ENCODE assay signal across 11 mouse cellular contexts in genomic region chr2:157536476-157537081, GRCm38 (mm10). TPM values are rescaled to one million over a fixed set of nuclear protein-coding genes. Genes with fewer than 3 reads are reported as not detected.
A peak's percentile ranks its signal among the peaks of the same experiment; 100 is the strongest.
DNase-seq lines count a peak whose midpoint lies in the region; ATAC-seq lines count a peak whose summit lies in the region.
"Had no signal": no experiment of that assay in that cellular context is flagged by ENCODE, and none has a peak within 500 bp of the region (broad histone marks: within the 10 kb centered on the region; RNA-seq: fewer than 3 reads in every experiment).

No protein-coding gene starts in this region.

- no peak for DNase-seq in lung, postnatal 10 days
- DNase-seq in limb, embryonic 10.5 days (ENCODE audit: low spot score), result peak; percentile 72
- peak; percentile 53 for DNase-seq in retina, embryonic 14.5 days (ENCODE audit: low spot score)
- DNase-seq in frontal cortex, postnatal 36 days (ENCODE audit: low spot score in 2 of 2), result no peak
- no peak for DNase-seq in kidney, adult 11 months
- DNase-seq: gastrocnemius, postnatal 10 days; layer of hippocampus, adult 9-11 months had no signal

- H3K4me1 ChIP-seq in lung, embryonic 15.5 days, result peaks cover 35% of the 10 kb centered on the region
- H3K4me1 ChIP-seq in forebrain, embryonic 13.5 days, result peaks cover 58% of the 10 kb centered on the region
- H3K4me1 ChIP-seq in limb, embryonic 10.5 days, result peaks cover 95% of the 10 kb centered on the region

- no peak overlapping the region for H3K9ac ChIP-seq in lung, embryonic 15.5 days
- H3K9ac ChIP-seq in forebrain, embryonic 13.5 days, result no peak overlapping the region
- H3K9ac ChIP-seq: heart, embryonic 15.5 days had no signal

- H3K9me3 ChIP-seq in lung, embryonic 15.5 days, result no peaks in the 10 kb centered on the region
- no peaks in the 10 kb centered on the region for H3K9me3 ChIP-seq in forebrain, embryonic 13.5 days (replicated peaks)
- no peaks in the 10 kb centered on the region for H3K9me3 ChIP-seq in limb, embryonic 10.5 days (replicated peaks)
- H3K9me3 ChIP-seq: heart, embryonic 15.5 days had no signal

- no peak overlapping the region for H3K4me2 ChIP-seq in lung, embryonic 15.5 days
- H3K4me2 ChIP-seq in forebrain, embryonic 13.5 days, result no peak overlapping the region
- H3K4me2 ChIP-seq: heart, embryonic 15.5 days had no signal

- no peak for ATAC-seq in lung, embryonic 15.5 days (ENCODE audit: borderline replicate concordance, extremely low read depth, low FRiP score, low TSS enrichment)
- no peak for ATAC-seq in forebrain, embryonic 13.5 days
- ATAC-seq: intestine, postnatal 0 days had no signal

- no peaks in the 10 kb centered on the region for H3K27me3 ChIP-seq in lung, embryonic 15.5 days
- peaks cover 22% of the 10 kb centered on the region for H3K27me3 ChIP-seq in forebrain, embryonic 13.5 days
- no peaks in the 10 kb centered on the region for H3K27me3 ChIP-seq in limb, embryonic 10.5 days (ENCODE audit: low read depth, poor library complexity, severe bottlenecking)

- WGBS in lung, embryonic 15.5 days, result 43% methylated on average over 7 of the region's 7 CpGs
- WGBS in forebrain, embryonic 13.5 days, result 46% methylated on average over 7 of the region's 7 CpGs
- WGBS in limb, embryonic 10.5 days, result 32% methylated on average over 7 of the region's 7 CpGs

- no peak overlapping the region for H3K4me3 ChIP-seq in lung, embryonic 15.5 days
- H3K4me3 ChIP-seq in forebrain, embryonic 13.5 days, result no peak overlapping the region
- H3K4me3 ChIP-seq in limb, embryonic 10.5 days, result 0 out of 2 replicates have a peak overlapping the region, but pooled peaks have one; percentile 11
- H3K4me3 ChIP-seq: heart, embryonic 15.5 days had no signal

- no peaks in the 10 kb centered on the region for H3K36me3 ChIP-seq in lung, embryonic 15.5 days
- no peaks in the 10 kb centered on the region for H3K36me3 ChIP-seq in forebrain, embryonic 13.5 days (ENCODE audit: poor library complexity, severe bottlenecking)
- H3K36me3 ChIP-seq in limb, embryonic 10.5 days, result peaks cover 2% of the 10 kb centered on the region; the same call in 1 of the 2 replicates
- H3K36me3 ChIP-seq: heart, embryonic 15.5 days had no signal

- peak overlapping the region; percentile 51 for H3K27ac ChIP-seq in lung, embryonic 15.5 days
- peak overlapping the region; percentile 80 for H3K27ac ChIP-seq in forebrain, embryonic 13.5 days
- peak overlapping the region; percentile 89 for H3K27ac ChIP-seq in limb, embryonic 10.5 days
- H3K27ac ChIP-seq: heart, embryonic 15.5 days had no signal

RNA-seq across cellular contexts. Expression of gene Nnat, which starts 23.3 kb away (rescaled TPM):
- polyA plus RNA-seq in lung, embryonic 15.5 days (2015; fragmentation: Nextera tagmentation; extraction: Ambion mirVana), result 685 and 703 TPM in 2 replicates
- 6,508 and 7,407 TPM in 2 replicates for polyA plus RNA-seq in forebrain, embryonic 13.5 days (2015; fragmentation: Nextera tagmentation; extraction: Ambion mirVana)
- polyA plus RNA-seq in limb, embryonic 10.5 days (2016; fragmentation: Nextera tagmentation; extraction: Ambion mirVana), result 2,112 and 2,427 TPM in 2 replicates

RNA-seq across cellular contexts. Expression of gene Blcap, which starts 34.5 kb away (rescaled TPM):
- 45.7 and 48.1 TPM in 2 replicates for polyA plus RNA-seq in lung, embryonic 15.5 days (2015; fragmentation: Nextera tagmentation; extraction: Ambion mirVana)
- polyA plus RNA-seq in forebrain, embryonic 13.5 days (2015; fragmentation: Nextera tagmentation; extraction: Ambion mirVana), result 161 and 187 TPM in 2 replicates
- polyA plus RNA-seq in limb, embryonic 10.5 days (2016; fragmentation: Nextera tagmentation; extraction: Ambion mirVana), result 58.0 and 66.9 TPM in 2 replicates

Comparison
In these comparisons a context has a peak if more than half of its experiments do, and no peak if none do; other contexts are left out.
1. DNase-seq: peak in limb, embryonic 10.5 days (single experiment) and retina, embryonic 14.5 days (single experiment); none in lung, postnatal 10 days (single experiment), frontal cortex, postnatal 36 days (0 of 2) and kidney, adult 11 months (single experiment).
2. Peak in every context shown above with its lines, with median percentiles within 50 percentile points of each other: H3K27ac ChIP-seq.